Mouse (Mus musculus): ENCODE data around the gene Upk2. TPM values are rescaled to one million over a fixed set of nuclear protein-coding genes. Genes with fewer than 3 reads are reported as not detected.
"Not testable (repeated sequence)": the region's sequence is repeated elsewhere in the genome, so short reads cannot be mapped to it uniquely, and the experiment has no call there.

Gene Upk2
- polyA plus RNA-seq, 1 experiment from 2014 or later, result not detected

DNA sequence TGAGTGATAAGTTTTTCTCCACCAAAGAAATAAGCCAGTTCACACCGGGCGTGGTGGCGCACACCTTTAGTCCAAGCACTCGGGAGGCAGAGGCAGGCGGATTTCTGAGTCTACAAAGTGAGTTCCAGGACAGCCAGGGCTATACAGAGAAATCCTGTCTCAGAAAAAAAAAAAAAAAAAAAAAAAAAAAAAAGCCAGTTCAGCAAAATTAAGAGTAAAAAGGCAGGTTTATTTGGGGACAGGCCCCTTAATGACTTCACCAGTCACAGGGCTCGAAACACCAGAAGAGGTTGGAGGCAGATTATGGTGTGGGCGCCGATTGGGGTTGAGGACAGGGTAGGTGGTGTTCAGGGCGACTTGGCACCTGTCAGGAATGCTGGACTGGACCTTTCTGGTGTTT lies 35.0 kb downstream of the Upk2 start:
- 74% methylated on average over 9 of the region's 9 CpGs for WGBS (ENCODE audit: insufficient replicate concordance)
- H3K27me3 ChIP-seq (ENCODE audit: control insufficient read depth, insufficient read depth, low read depth, low read length); H3K4me2 ChIP-seq (ENCODE audit: low read depth, low read length); H3K9me3 ChIP-seq (replicated peaks; ENCODE audit: control insufficient read depth, low read length); H3K4me3 ChIP-seq (ENCODE audit: low read depth, low read length); ATAC-seq (ENCODE audit: low read depth); H3K9ac ChIP-seq (ENCODE audit: low read depth, low read length); H3K27ac ChIP-seq (ENCODE audit: low read length); H3K36me3 ChIP-seq (ENCODE audit: control insufficient read depth, insufficient read depth): not testable (repeated sequence)
- peaks cover 12% of the 10 kb centered on the region for H3K4me1 ChIP-seq (ENCODE audit: control insufficient read depth, low read depth, low read length)

DNA sequence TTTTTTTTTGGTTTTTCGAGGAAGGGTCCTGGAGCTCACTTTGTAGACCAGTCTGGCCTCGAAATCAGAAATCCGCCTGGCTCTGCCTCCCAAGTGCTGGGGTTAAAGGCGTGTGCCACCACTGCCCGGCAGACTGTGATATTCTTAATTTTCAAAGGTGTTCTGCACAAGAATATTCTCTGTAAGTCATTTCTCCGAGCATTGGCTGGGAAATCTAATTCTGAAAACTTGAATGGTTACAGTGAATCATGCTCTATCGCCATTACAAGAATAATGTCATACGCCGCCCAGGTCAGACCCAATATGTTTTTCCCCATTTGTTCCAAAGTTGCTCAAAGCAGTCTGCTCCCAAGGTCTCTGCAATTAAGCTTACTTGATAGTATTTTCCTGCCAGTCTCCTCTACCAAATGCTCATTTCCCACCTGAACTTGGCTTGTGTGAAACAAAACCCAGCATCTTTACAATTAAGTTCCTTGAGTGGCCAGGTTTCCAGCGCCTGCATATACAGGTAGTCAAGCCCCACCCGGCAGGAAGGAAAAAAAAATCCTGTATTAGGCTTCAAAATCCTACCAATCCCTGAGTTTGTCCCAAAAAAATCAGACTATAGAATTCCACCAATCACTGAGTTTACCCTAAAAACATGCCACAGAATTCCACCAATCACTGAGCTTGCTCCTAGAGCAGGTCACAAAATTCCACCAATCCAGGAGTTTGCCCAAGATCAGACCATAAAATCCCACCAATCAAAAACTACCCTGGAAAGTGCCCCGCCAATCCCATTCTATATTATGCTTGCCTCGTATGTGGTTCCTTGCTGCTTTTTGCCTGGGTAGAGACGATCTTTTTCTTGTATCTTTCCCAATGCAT lies 36.0 kb downstream of the Upk2 start, which contains the start of gene Ccdc84:
Ccdc84 (minus strand) TSS at position 51 of the 867 bp plus-strand sequence.
- H3K27ac ChIP-seq (ENCODE audit: low read length), result peak within 1 kb of the TSS; percentile 76
- peak within 1 kb of the TSS; percentile 90 for H3K4me3 ChIP-seq (ENCODE audit: low read depth, low read length)
- H3K27me3 ChIP-seq (ENCODE audit: control insufficient read depth, insufficient read depth, low read depth, low read length), result no peaks in the 10 kb centered on the region
- WGBS (ENCODE audit: insufficient replicate concordance), result 70% methylated on average over 14 of the region's 14 CpGs
- no peaks in the 10 kb centered on the region for H3K9me3 ChIP-seq (replicated peaks; ENCODE audit: control insufficient read depth, low read length)
- H3K4me1 ChIP-seq (ENCODE audit: control insufficient read depth, low read depth, low read length), result peaks cover 12% of the 10 kb centered on the region
- H3K36me3 ChIP-seq (ENCODE audit: control insufficient read depth, insufficient read depth), result peaks cover 9% of the 10 kb centered on the region; the same call in 1 of the 2 replicates
- H3K9ac ChIP-seq (ENCODE audit: low read depth, low read length), result peak within 1 kb of the TSS; percentile 90
- no peak for ATAC-seq (ENCODE audit: low read depth)
- peak within 1 kb of the TSS; percentile 91 for H3K4me2 ChIP-seq (ENCODE audit: low read depth, low read length)

DNA sequence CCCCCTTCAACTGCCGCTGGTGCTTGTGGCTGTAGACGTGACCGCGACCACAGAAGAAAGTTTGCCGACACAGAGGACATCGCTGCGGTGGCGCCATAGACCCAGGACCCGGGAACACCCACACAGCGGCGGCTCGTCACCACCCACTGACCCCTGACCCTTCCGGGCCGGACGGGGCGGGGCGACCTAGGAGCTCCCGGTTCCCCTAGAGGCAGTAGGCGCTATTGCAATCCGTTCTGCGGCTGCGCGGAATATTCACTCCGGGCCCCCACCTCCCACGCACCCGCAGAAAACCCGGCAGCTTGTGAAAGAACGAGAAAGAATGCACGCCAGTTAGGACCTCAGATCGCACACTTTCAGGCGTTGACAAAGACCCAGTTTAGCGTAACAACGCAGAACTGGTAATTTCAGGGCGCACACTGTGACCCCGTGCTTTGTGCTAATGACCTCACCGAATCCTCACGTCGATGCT lies 36.8 kb downstream of the Upk2 start:
- Histone ChIP-seq H3K36me3 (ENCODE audit: control insufficient read depth, insufficient read depth) (peaks cover 14% of the 10 kb centered on the region), H3K9me3 (replicated peaks; ENCODE audit: control insufficient read depth, low read length) (no peaks in the 10 kb centered on the region), H3K27ac (ENCODE audit: low read length) (peak overlapping the region; percentile 76), H3K27me3 (ENCODE audit: control insufficient read depth, insufficient read depth, low read depth, low read length) (no peaks in the 10 kb centered on the region), H3K4me1 (ENCODE audit: control insufficient read depth, low read depth, low read length) (peaks cover 12% of the 10 kb centered on the region), H3K4me3 (ENCODE audit: low read depth, low read length) (peak overlapping the region; percentile 90), H3K9ac (ENCODE audit: low read depth, low read length) (peak overlapping the region; percentile 90), H3K4me2 (ENCODE audit: low read depth, low read length) (peak overlapping the region; percentile 91)
- WGBS (ENCODE audit: insufficient replicate concordance), result under 1% methylated on average over 38 of the region's 38 CpGs
- ATAC-seq (ENCODE audit: low read depth), result peak; percentile 99

DNA sequence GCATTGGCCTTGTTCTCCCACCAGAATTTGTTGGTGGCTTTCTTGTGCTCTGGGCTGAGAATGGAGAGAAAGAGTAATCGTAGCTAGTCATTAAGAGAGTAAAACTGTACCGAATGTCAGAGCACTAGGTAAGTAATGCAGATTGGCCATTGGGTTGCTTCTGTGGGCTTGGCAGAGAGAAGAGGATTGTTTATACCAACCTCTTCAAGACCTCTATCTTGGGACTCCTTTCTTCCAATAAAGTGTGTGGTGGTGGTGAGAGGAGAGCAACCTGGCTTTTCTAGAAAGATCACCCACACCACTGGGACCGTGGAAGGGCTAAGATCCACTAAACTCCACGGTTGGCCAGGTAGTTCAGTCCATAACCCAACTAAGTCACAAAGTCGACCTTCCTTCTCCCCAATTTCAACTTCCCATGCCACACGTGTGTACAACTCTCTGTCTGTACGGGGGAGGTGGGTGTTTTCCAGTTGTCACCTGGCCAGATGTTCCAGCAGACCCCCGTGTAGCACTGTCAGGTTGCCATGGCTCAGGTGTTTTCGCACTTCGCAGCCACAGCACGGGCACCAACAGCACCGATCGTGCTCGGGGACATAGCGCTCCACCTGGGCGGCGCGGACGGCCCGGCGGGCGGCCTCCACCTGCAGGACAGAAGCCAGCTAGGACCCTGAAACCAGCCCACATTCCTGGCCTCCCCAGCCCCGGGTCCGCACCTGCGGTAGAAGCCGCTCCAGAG lies 37.5 kb downstream of the Upk2 start:
- ATAC-seq (ENCODE audit: low read depth), result peak; percentile 65
- Histone ChIP-seq H3K36me3 (ENCODE audit: control insufficient read depth, insufficient read depth) (peaks cover 18% of the 10 kb centered on the region), H3K9ac (ENCODE audit: low read depth, low read length) (peak overlapping the region; percentile 90), H3K27ac (ENCODE audit: low read length) (peak overlapping the region; percentile 76), H3K27me3 (ENCODE audit: control insufficient read depth, insufficient read depth, low read depth, low read length) (no peaks in the 10 kb centered on the region), H3K9me3 (replicated peaks; ENCODE audit: control insufficient read depth, low read length) (no peaks in the 10 kb centered on the region), H3K4me3 (ENCODE audit: low read depth, low read length) (peak overlapping the region; percentile 90), H3K4me1 (ENCODE audit: control insufficient read depth, low read depth, low read length) (peaks cover 12% of the 10 kb centered on the region), H3K4me2 (ENCODE audit: low read depth, low read length) (peak overlapping the region; percentile 91)
- WGBS (ENCODE audit: insufficient replicate concordance), result 3% methylated on average over 26 of the region's 26 CpGs

DNA sequence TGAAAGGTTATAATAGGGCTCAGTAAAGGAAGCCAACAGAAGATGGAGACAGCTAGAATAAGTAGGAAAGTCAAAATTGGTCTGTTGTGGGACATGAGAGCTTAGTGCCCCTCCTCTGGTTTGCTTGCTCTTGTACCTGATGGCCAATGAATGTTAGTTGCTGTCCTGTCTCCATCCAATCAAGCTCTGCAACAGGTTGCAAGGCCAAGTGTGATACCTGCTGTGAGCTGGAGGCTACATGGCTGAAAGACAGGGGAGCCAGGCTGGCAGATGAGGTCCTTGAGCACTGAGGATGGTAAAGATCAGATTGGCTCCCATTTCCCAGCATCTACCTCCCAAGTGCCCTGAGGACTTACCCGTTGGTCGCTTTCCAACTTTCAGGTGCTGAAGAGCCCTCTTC lies 42.0 kb downstream of the Upk2 start:
- ATAC-seq (ENCODE audit: low read depth), result no peak
- peaks cover 43% of the 10 kb centered on the region for H3K36me3 ChIP-seq (ENCODE audit: control insufficient read depth, insufficient read depth)
- no peaks in the 10 kb centered on the region for H3K27me3 ChIP-seq (ENCODE audit: control insufficient read depth, insufficient read depth, low read depth, low read length)
- H3K9ac ChIP-seq (ENCODE audit: low read depth, low read length), result no peak overlapping the region
- no peaks in the 10 kb centered on the region for H3K9me3 ChIP-seq (replicated peaks; ENCODE audit: control insufficient read depth, low read length)
- WGBS (ENCODE audit: insufficient replicate concordance), result 74% methylated on average over 2 of the region's 2 CpGs
- peak overlapping the region; percentile 12; the same call in 1 of the 2 replicates for H3K27ac ChIP-seq (ENCODE audit: low read length)
- H3K4me3 ChIP-seq (ENCODE audit: low read depth, low read length), result no peak overlapping the region
- no peak overlapping the region for H3K4me2 ChIP-seq (ENCODE audit: low read depth, low read length)
- H3K4me1 ChIP-seq (ENCODE audit: control insufficient read depth, low read depth, low read length), result peaks cover 34% of the 10 kb centered on the region

DNA sequence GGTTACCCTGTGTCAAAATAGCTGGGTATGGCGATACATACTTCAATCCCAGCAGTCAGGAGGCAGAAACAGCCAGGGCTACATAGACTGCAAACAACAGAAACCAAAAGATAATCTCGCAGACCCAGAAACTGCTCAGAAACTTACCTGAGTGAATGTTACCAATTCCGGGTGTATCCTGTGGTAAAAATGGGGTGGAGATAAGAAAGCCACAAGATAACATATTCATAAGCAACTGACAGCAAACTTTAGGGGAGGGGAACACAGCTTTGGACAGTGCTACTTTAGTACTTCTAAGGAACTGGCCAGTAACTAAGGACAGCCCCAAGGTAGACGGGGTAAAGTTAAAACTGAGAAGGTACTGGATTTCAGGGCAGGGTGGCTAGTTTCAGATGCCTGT lies 42.5 kb downstream of the Upk2 start:
- peaks cover 34% of the 10 kb centered on the region for H3K4me1 ChIP-seq (ENCODE audit: control insufficient read depth, low read depth, low read length)

DNA sequence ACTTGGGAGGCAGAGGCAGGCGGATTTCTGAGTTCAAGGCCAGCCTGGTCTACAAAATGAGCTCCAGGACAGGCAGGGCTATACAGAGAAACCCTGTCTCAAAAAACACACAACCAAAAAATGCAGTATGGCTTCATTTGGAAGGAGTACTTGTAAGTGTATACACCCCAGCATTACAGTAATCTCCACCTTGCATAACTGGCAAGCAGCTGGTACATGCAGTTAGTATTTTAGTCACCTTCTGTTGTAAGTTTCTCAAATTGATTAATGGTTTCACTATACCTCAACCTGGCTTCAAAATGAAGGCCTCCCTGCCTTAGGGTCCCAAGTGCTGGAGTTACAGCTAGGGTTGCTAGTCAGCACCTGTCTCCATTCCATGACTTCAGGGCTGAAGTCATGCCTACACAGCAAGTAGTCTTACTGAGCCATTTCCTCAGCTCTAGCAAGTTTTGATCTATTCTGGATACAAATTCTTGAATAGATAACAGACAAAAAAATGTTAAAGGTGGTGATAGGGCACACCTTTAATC lies 43.1 kb downstream of the Upk2 start:
- Histone ChIP-seq H3K4me1 (ENCODE audit: control insufficient read depth, low read depth, low read length) (peaks cover 34% of the 10 kb centered on the region), H3K4me3 (ENCODE audit: low read depth, low read length) (no peak overlapping the region), H3K9ac (ENCODE audit: low read depth, low read length) (no peak overlapping the region), H3K27me3 (ENCODE audit: control insufficient read depth, insufficient read depth, low read depth, low read length) (no peaks in the 10 kb centered on the region), H3K4me2 (ENCODE audit: low read depth, low read length) (no peak overlapping the region), H3K27ac (ENCODE audit: low read length) (peak overlapping the region; percentile 34; the same call in 1 of the 2 replicates), H3K9me3 (replicated peaks; ENCODE audit: control insufficient read depth, low read length) (no peaks in the 10 kb centered on the region), H3K36me3 (ENCODE audit: control insufficient read depth, insufficient read depth) (peaks cover 43% of the 10 kb centered on the region)
- no peak for ATAC-seq (ENCODE audit: low read depth)
- WGBS (ENCODE audit: insufficient replicate concordance), result 68% methylated on average over 1 of the region's 1 CpGs

More for the DNA sequence above, 42.5 kb downstream of the Upk2 start:
- H3K4me3 ChIP-seq (ENCODE audit: low read depth, low read length), result no peak overlapping the region
- peaks cover 43% of the 10 kb centered on the region for H3K36me3 ChIP-seq (ENCODE audit: control insufficient read depth, insufficient read depth)
- WGBS (ENCODE audit: insufficient replicate concordance), result 24% methylated on average over 4 of the region's 4 CpGs
- peak overlapping the region; percentile 12; the same call in 1 of the 2 replicates for H3K27ac ChIP-seq (ENCODE audit: low read length)
- no peaks in the 10 kb centered on the region for H3K9me3 ChIP-seq (replicated peaks; ENCODE audit: control insufficient read depth, low read length)
- H3K27me3 ChIP-seq (ENCODE audit: control insufficient read depth, insufficient read depth, low read depth, low read length), result no peaks in the 10 kb centered on the region
- no peak overlapping the region for H3K4me2 ChIP-seq (ENCODE audit: low read depth, low read length)
- ATAC-seq (ENCODE audit: low read depth), result no peak
- no peak overlapping the region for H3K9ac ChIP-seq (ENCODE audit: low read depth, low read length)

DNA sequence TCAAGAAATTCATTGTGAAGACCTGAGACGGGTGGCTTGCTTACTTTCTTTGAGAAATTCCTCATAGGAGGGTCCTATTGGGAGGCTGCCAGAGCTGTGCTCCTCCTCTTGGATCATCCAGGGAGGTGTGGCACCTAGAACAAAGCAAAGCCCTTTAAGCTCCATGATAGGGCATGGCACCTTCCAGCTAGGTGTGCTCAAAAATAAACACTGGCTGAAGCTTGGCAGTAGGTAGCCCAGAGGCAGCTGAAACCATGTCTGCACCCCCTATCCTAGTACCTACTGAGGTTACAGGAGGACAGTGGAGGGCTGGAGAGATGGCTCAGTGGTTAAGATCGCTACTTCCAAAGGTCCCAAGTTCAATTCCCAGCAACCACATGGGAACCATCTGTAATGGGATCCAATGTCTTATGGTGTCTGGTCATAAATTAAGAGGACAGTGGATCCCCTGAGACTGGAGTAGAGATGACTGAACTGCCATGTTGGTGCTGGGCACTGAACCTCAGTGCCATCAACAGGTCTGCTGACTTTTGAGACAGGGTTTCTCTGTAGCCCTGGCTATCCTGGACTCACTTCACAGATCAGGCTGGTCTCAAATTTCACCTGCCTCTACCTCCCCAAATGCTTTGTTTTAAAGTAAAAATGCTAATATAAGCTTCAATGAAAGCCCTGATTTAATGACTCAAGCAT lies 44.0 kb downstream of the Upk2 start:
- Histone ChIP-seq H3K27me3 (ENCODE audit: control insufficient read depth, insufficient read depth, low read depth, low read length) (no peaks in the 10 kb centered on the region), H3K9ac (ENCODE audit: low read depth, low read length) (no peak overlapping the region), H3K36me3 (ENCODE audit: control insufficient read depth, insufficient read depth) (peaks cover 40% of the 10 kb centered on the region), H3K4me2 (ENCODE audit: low read depth, low read length) (no peak overlapping the region), H3K4me3 (ENCODE audit: low read depth, low read length) (no peak overlapping the region), H3K9me3 (replicated peaks; ENCODE audit: control insufficient read depth, low read length) (no peaks in the 10 kb centered on the region), H3K27ac (ENCODE audit: low read length) (no peak overlapping the region), H3K4me1 (ENCODE audit: control insufficient read depth, low read depth, low read length) (peaks cover 29% of the 10 kb centered on the region)
- ATAC-seq (ENCODE audit: low read depth), result no peak
- 73% methylated on average over 2 of the region's 2 CpGs for WGBS (ENCODE audit: insufficient replicate concordance)
